Mouse (Mus musculus) thymus, adult 2 months (tissue): ENCODE results near the gene Kat6b. TPM values are rescaled to one million over a fixed set of nuclear protein-coding genes. Genes with fewer than 3 reads are reported as not detected.

Experiments
- DNase-seq: peaks from one replicate; pipeline ENCODE4 v3.0.0; 2021
- H3K27ac ChIP-seq: fragments of 200-500 bp; 2 replicates; pipeline ENCODE4 v1.5.1; 2012; ENCODE audit warnings: low read length, control low read depth; ENCODE audit not compliant: control insufficient read depth, insufficient read depth
- H3K27me3 ChIP-seq: fragments of 200-500 bp; 2 replicates; pipeline ENCODE4 v1.6.1; 2012; ENCODE audit warnings: mild to moderate bottlenecking, low read length, moderate library complexity, mixed read lengths; ENCODE audit not compliant: control insufficient read depth, insufficient read depth
- H3K36me3 ChIP-seq: fragments of 200-500 bp; 2 replicates; pipeline ENCODE4 v1.6.1; 2012; ENCODE audit warnings: mild to moderate bottlenecking, low read length, moderate library complexity; ENCODE audit not compliant: control insufficient read depth, insufficient read depth
- H3K4me1 ChIP-seq: fragments of 200-500 bp; replicated peaks from 2 replicates; pipeline ENCODE4 v1.6.1; 2012; ENCODE audit warnings: low read length; ENCODE audit not compliant: control insufficient read depth, insufficient read depth
- H3K4me3 ChIP-seq: fragments of 200-500 bp; 2 replicates; pipeline ENCODE4 v1.5.1; 2012; ENCODE audit warnings: mild to moderate bottlenecking, low read length, control low read depth, moderate library complexity; ENCODE audit not compliant: control insufficient read depth, insufficient read depth
- CTCF ChIP-seq: fragments of 200-500 bp; IDR thresholded peaks from 2 replicates; pipeline ENCODE4 v1.5.1; 2012; ENCODE audit warnings: mild to moderate bottlenecking, control low read depth, low read length, moderate library complexity, borderline replicate concordance; ENCODE audit not compliant: control insufficient read depth, poor library complexity, insufficient read depth; ENCODE audit errors: extremely low read depth
- POLR2A ChIP-seq: fragments of 200-500 bp; IDR thresholded peaks from 2 replicates; pipeline ENCODE4 v1.6.1; 2012; ENCODE audit warnings: mild to moderate bottlenecking, low read length, control low read depth, moderate library complexity; ENCODE audit not compliant: control insufficient read depth, poor library complexity, insufficient read depth; ENCODE audit errors: extremely low read depth
- WGBS: fragments of 180-500 bp; shearing (Covaris S2); methylation state at CpG from one replicate; pipeline ENCODE4 v1.1.7; 2018; 5-methylcytosine and 5-hydroxymethylcytosine counted together
- polyA plus RNA-seq: library from polyadenylated mRNA; depleted of rRNA; stranded (reverse); fragments of >200 nt; gene quantifications from 2 replicates; pipeline ENCODE4 v1.2.3, GENCODE M21; 2012

The Kat6b gene
- polyA plus RNA-seq, 1 experiment = 16.6 TPM

GRCm38 (mm10) chr14:21534542-21535272 lies 53.5 kb downstream of the Kat6b start:
- Histone ChIP-seq H3K4me3 (no peak overlapping the region), H3K36me3 (0 out of 2 replicates have a peak, but pooled peaks cover 3% of the 10 kb centered on the region), H3K27ac (no peak overlapping the region), H3K4me1 (peaks cover 8% of the 10 kb centered on the region), H3K27me3 (no peaks in the 10 kb centered on the region)
- TF ChIP-seq POLR2A = no peak
- TF ChIP-seq CTCF = no peak
- 95% methylated on average over 11 of the region's 11 CpGs for WGBS
- DNase-seq = no peak

GRCm38 (mm10) chr14:21536485-21537181 lies 55.4 kb downstream of the Kat6b start:
- H3K27me3 ChIP-seq = no peaks in the 10 kb centered on the region
- no peak overlapping the region for H3K4me3 ChIP-seq
- TF ChIP-seq POLR2A (no peak), CTCF (no peak)
- H3K27ac ChIP-seq = no peak overlapping the region
- H3K36me3 ChIP-seq = 0 out of 2 replicates have a peak, but pooled peaks cover 3% of the 10 kb centered on the region
- no peak for DNase-seq
- H3K4me1 ChIP-seq = peaks cover 11% of the 10 kb centered on the region
- 93% methylated on average over 11 of the region's 11 CpGs for WGBS

GRCm38 (mm10) chr14:21537838-21538237 lies 56.6 kb downstream of the Kat6b start:
- no peaks in the 10 kb centered on the region for H3K27me3 ChIP-seq
- DNase-seq = no peak
- TF ChIP-seq CTCF (no peak), POLR2A (no peak)
- 67% methylated on average over 3 of the region's 3 CpGs for WGBS
- no peak overlapping the region for H3K4me3 ChIP-seq
- H3K4me1 ChIP-seq = peaks cover 11% of the 10 kb centered on the region
- 0 out of 2 replicates have a peak, but pooled peaks cover 7% of the 10 kb centered on the region for H3K36me3 ChIP-seq
- no peak overlapping the region for H3K27ac ChIP-seq

DNA sequence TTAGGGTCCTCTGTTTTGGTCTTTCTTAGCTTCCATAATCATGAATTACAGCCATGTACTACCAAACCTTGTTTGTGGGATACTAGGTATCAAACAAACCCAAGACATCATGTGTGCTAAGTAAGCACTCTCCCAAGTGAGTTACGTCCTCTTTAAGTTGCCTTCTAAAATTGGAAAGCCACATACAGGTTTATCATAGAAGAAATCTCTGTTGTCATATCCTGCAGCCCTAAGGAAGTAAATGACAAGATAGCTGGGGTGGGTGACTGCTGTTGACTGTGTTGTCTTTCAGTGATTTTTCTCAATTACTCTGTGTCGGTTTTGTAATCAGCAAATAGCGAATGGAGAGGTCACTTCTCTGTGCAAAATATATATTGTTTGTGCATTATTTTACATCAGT lies 58.5 kb downstream of the Kat6b start:
- TF ChIP-seq POLR2A (no peak), CTCF (no peak)
- Histone ChIP-seq H3K4me3 (no peak overlapping the region), H3K4me1 (peaks cover 11% of the 10 kb centered on the region), H3K27ac (no peak overlapping the region), H3K36me3 (0 out of 2 replicates have a peak, but pooled peaks cover 5% of the 10 kb centered on the region), H3K27me3 (no peaks in the 10 kb centered on the region)
- DNase-seq = no peak
- WGBS = 54% methylated on average over 3 of the region's 3 CpGs

DNA sequence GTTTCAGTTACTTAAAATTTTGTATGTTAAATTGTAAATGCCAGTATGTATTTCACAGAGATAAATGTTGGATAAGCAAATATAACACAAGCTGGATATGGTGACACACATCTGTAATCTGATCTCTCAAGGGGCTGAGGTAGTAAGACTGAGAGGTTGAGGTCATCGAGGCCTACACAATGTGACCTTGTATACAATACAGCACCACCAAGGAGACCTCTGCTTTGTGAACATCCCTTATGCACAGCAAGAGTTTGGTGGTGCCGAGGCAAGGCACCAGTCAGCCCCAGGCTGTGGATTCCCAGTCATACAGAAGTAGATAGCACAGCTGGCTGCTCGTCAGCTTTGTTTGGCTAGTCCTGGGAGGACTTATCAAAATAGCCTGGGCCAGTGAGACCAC lies 59.1 kb downstream of the Kat6b start:
- Histone ChIP-seq H3K27me3 (no peaks in the 10 kb centered on the region), H3K27ac (no peak overlapping the region), H3K4me3 (no peak overlapping the region), H3K4me1 (peaks cover 11% of the 10 kb centered on the region), H3K36me3 (0 out of 2 replicates have a peak, but pooled peaks cover 5% of the 10 kb centered on the region)
- 95% methylated on average over 3 of the region's 3 CpGs for WGBS
- no peak for DNase-seq
- TF ChIP-seq CTCF = no peak

- DNase-seq = no peak
- no peak for TF ChIP-seq CTCF
- TF ChIP-seq POLR2A = no peak
- 93% methylated on average over 4 of the region's 4 CpGs for WGBS
- Histone ChIP-seq H3K27ac (no peak overlapping the region), H3K36me3 (0 out of 2 replicates have a peak, but pooled peaks cover 5% of the 10 kb centered on the region), H3K27me3 (no peaks in the 10 kb centered on the region), H3K4me1 (peaks cover under 1% of the 10 kb centered on the region; the same call in 1 of the 2 replicates), H3K4me3 (no peak overlapping the region)
Observed at GRCm38 (mm10) chr14:21545529-21545928, 64.3 kb downstream of the Kat6b start.

DNA sequence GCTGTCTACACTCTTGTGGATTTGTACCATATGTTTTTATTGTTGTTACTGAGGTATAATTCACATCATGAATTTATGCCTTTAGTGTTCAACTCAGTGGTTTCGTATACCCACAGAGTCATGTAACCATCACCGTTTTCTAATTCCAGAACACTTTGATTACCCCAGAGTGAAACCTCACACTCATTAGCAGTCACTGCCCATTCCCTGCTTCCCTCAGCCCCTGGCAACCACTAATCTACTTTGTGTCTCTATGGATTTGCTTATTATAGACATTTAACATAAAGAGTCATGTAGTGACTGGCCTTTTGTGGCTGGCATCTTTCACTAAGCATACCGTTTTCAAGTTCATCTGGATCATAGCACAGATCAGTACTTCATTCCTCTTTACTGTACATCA lies 65.1 kb downstream of the Kat6b start:
- Histone ChIP-seq H3K4me1 (no peaks in the 10 kb centered on the region), H3K27me3 (no peaks in the 10 kb centered on the region), H3K27ac (no peak overlapping the region), H3K4me3 (no peak overlapping the region), H3K36me3 (0 out of 2 replicates have a peak, but pooled peaks cover 5% of the 10 kb centered on the region)
- TF ChIP-seq POLR2A (no peak), CTCF (no peak)
- WGBS = 93% methylated on average over 3 of the region's 3 CpGs
- no peak for DNase-seq
